Mouse (Mus musculus) urinary bladder, postnatal 10 days (tissue): Measurements from ENCODE around the gene T2.

Source experiments
- DNase-seq: peaks from one replicate; pipeline ENCODE4 v3.0.0; 2022; ENCODE audit warnings: low spot score

Gene T2

DNA sequence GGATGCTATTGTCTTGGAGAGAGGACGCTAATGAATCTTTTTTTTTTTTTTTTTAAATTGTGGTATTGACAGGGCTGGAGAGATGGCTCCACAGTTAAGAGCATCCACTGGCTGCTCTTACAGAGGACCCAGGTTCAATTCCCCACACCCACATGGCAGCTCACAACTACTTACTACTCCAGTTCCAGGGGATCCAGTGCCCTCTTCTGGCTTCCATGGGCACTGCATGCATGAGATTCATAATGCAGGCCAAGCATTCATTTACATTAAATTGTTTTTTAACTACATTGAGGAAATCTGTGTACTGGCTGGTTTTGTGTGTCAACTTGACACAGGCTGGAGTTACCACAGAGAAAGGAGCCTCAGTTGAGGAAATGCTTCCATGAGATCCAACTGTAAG, 64.9 kb downstream of the T2 start:
- DNase-seq, result no peak

GRCm38 (mm10) chr17:8421517-8421916, 65.7 kb downstream of the T2 start:
- DNase-seq, result no peak

DNA sequence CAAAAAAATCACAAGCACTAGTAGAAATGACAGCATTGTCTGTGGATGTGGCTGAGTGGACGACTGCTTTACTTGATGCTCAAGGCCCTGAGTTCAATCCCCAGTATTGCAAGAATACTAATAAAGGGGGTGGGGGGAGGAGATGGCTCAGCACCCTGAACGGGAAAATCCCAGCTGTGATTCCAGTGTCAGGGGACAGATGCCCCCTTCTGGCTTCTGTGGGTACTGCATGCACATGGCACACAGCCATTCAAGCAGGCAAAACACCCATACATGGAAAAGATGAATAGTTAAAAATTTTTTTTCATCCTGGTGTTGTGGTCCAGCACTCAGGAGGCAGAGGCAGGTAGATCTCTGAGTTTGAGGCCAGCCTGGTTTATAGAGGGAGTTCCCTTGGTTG, 67.5 kb downstream of the T2 start:
- no peak for DNase-seq

DNA sequence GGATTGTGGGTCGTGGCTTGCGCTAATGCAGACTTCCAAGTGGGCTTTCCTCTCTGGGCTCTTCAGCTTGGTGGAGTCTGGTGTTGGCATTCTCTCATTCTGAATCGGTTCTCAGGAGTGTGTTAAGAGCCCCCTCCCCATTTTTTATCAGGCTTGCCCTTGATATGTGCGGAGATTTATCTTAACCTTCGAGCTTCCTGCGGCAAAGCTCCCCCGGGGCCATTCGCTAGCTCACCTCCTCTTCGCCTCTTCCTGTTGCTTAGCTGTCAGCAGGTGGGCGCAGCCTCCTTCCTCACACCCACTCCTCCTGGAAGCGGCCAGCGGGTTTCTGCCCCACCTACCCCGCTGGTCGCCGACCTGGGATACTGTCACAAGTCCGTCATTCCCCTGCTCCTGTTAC, 73.6 kb downstream of the T2 start:
- no peak for DNase-seq

- DNase-seq, result no peak
These were observed 74.1 kb downstream of the T2 start for GRCm38 (mm10) chr17:8429896-8430295.

GRCm38 (mm10) chr17:8432179-8432800, 76.5 kb downstream of the T2 start:
- no peak for DNase-seq

DNA sequence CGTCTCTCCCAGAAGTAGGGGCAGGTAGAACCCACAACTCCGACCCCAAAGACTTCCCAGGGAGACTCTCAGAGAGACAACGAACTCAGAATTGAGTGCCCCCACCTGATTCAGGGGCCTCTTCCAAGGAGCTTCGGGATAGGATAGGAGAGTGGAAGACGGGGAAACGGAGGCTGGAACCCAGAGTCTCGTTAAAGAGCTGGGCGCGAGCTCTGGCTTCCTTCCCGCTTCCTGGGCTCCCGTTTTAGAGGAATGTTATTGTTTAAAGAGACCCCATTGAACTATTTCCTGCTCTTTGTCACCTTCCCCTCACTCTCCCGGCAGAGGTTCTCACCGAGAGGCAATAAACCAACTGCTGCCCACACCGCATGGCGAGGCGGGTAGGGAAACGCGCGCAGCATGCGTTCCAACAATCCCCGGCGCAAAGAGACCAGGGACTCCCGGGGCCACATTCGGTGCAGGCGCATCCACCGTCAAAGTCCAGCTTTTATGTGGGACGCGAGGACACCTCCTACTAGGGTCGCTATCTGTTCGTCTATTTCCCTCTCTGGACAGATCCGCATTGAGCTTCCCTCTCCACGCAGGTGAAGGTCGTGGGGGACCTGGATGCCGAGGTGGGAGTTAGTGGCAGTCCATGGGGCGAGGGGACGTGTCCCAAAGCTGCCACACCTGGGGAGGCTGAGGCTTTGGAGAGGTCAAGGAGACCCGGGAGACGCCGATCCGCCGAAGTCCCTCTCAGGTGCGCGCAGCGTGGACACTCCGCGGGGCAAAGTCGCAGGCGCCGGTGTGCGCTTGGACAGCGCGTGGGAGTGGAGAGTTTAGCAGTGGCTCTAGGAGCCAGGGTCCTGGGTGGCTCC, 77.6 kb downstream of the T2 start:
- no peak for DNase-seq

- no peak for DNase-seq
These were observed 78.5 kb downstream of the T2 start, which contains the start of gene T for GRCm38 (mm10) chr17:8433978-8434960. Gene T (plus strand): TSS chr17:8434423.

GRCm38 (mm10) chr17:8436184-8436583, 80.4 kb downstream of the T2 start:
- DNase-seq, result no peak

DNA sequence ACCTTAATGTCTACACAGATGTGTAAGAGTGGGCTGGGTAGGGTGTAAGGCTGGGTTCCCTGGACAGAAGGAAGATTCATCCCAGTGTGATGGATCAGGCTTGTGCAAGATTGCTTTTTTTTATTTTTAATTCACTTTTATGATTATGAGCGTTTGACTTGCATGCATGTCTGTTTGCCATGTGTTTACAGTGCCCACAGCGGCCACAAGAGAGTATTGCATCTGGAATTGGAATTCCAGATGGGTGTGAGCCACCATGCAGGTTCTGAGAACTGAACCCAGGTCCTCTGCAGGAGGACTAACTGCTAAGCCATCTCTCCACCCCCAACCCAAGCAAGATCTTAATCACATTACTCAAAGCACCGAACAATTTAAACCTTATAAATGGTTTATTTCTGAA, 88.3 kb downstream of the T2 start:
- DNase-seq, result no peak

DNA sequence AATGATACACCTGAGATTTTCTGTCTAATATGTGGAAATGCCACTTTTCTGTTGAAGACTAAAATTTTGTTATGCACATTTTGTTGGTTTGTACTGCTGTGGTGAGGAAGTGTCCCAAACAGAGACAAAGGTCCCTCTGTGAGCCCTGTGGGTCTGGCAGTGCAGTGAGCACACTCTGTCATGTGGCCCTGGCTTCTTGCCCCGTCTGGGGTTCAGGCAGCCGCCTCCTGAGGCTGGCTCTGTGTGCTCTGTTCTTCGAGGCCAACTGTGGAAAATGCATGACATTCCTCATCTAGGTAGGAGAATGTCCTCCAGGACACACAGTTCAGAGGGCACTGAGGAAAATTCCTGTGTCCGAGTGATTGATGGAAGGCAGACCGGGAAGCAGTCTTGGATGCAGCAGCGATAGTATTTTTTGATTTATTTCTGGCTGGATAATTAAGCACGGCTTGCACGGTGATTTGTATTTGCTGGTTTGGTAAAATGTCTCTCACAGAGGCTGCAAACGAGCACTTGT, 91.9 kb downstream of the T2 start:
- no peak for DNase-seq

DNA sequence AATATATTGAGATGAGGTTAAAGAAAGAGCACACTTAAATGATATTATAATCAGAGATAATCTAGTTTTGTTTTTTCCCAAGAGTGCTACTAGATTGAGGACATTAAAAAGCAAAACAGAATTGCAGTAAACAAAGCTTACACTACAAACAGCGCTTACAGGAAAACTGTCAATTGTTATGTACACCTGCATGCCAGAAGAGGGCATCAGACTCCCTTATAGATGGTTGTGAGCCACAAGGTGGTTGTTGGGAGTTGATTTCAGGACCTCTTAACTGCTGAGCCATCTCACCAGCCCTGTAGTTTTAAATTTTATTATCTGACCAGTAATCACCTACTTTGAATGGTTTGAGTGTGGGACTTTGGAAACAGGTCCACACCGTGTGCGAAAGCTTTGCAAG, 92.5 kb downstream of the T2 start:
- no peak for DNase-seq

DNA sequence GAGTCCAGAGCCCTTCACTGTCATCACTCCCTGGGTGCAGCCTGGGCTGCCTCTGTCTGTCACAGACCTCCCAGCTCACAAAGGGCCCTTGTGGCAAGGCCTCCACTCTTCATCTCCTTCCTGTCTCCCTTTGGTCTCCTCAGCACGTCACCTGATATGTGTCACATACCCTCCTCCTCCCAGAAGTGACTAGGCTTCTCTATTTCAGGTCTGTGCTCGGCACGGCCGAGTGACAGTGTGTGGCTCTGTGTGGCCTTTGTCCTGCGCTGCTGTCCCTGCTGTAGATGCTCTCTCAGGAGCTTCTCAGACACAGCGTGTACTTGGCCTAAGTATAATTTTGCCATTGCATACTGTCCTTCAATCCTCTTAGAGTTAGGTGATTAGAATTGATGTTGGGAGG, 99.4 kb downstream of the T2 start:
- DNase-seq, result no peak

DNA sequence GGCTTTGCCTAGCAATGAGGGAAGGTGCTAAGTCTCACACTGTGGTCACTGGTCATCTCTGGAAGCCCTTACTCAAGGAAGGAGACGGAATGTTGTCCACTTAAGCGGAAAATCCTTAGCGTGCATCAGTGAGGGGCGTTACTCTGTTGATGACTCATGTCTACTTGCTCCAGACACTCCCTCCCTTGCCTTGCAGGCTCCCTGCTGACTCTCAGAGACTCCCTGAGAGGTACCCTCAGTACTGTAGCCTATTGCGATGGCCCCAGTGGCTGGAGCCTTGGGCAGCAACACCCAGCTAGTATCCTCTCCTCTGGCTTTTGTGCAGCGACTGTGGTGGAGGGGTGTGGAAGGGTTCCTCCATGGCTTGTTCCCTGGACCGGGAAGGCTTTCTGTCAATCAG, 99.8 kb downstream of the T2 start:
- no peak for DNase-seq

DNA sequence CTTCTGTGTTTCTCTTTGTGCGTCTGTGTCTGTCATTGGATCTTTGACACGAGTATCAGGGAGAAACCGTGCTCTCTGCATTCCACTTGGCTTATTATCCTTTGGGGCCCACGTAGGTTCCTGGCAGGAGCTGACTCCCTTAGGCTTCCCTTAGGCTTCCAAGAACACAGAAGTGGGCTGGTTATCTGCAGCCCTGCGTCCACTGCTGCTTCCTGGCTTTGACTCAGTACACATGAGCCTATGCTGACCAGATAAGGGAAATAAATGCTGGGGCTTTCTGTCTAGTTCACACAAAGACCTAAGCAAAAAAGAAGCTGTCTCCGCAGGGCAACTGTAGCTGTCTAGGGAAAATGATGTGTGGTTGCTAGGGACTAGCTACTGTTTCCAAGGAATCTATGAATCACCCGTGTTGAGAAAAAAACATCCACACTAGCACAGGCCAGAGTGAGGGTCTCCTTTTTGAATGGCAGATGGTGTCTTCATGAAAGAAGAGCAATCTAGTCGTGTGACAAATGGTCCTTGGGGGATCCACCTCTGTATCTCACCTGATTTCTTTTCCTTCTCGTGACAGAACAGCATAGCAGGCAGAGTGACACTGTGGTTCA, 101.2 kb downstream of the T2 start:
- no peak for DNase-seq

GRCm38 (mm10) chr17:8461568-8461967, 105.8 kb downstream of the T2 start:
- no peak for DNase-seq

GRCm38 (mm10) chr17:8463482-8464128, 107.8 kb downstream of the T2 start:
- no peak for DNase-seq

DNA sequence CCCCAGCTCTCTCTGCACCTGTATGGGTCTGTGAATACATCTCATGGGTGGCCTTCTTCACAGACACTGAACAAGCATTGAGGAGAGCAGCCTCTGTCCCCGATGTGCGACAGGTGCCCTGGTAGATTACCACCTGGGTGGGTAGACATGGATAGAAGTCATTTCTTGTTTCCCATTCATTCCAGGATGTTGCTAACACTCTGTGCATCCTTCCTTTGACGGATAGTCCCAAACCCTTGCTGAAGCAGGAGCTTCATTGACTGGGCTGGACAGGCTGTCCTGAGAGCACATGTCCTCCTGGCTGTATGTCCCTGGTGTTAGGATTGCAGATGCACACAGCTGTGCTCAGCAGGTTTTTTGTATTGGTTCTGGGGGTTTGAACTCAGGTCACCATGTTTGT, 112.0 kb downstream of the T2 start:
- DNase-seq, result no peak

- DNase-seq, result no peak
These were observed 113.0 kb downstream of the T2 start for GRCm38 (mm10) chr17:8468716-8469344.
